Mouse (Mus musculus) right cerebral cortex, postnatal 10 days (tissue): ENCODE data around the gene Smarcd2.

Source experiments
- DNase-seq, 2 experiments: peaks; one replicate each; pipeline ENCODE4 v3.0.0; 2021; ENCODE audit warnings: low spot score in 2 of 2

Smarcd2 gene

GRCm38 (mm10) chr11:106272644-106273310, at the start of gene Smarcd2:
TSS of gene Smarcd2 (minus strand) at chr11:106272972.
- peak; percentile 100 for DNase-seq

GRCm38 (mm10) chr11:106318406-106319366, 45.9 kb upstream of the Smarcd2 start:
- DNase-seq, result no peak

DNA sequence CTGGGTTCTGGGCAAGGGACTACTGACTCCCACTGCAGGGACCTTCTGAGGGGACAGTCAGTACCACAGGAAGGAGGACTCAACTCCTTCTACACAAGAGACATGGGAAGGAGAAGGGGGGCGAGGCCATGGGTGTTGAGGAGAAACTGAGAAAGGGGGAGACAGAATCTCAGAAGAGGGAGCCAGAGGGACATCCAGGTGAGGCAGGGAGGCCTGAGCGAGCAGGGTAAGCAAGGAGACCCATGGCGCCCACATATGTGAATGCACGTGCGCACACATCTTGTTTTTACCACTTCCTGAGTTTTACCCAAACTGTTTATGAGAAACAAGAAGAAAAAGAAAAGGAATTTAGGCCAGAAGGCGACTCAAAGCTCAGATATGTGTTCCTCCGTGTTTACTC, 45.0 kb upstream of the Smarcd2 start:
- DNase-seq, result no peak

DNA sequence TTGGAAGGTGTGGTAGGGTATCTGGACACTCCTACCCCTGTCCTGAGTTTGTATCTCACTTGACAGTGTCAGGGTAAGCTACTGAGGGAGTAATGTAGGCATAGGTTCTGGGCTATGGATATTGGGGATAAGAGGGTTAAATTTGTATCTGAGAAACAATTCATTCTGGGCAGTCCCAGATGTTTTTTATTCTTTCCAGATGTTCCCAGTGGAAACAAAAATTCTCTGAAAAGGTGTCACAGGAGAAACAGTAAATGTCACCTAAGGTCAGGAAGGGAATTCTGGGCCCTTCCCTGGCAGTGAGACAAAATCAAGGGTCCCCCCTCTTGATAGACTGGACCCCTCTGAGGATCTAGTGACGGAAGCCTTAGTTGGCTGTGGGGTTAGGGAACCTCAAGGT, 43.6 kb upstream of the Smarcd2 start:
- DNase-seq, result no peak

GRCm38 (mm10) chr11:106314333-106314812, 41.6 kb upstream of the Smarcd2 start, which contains the start of gene Cd79b:
TSS of gene Cd79b (minus strand) at chr11:106314762.
- no peak for DNase-seq

DNA sequence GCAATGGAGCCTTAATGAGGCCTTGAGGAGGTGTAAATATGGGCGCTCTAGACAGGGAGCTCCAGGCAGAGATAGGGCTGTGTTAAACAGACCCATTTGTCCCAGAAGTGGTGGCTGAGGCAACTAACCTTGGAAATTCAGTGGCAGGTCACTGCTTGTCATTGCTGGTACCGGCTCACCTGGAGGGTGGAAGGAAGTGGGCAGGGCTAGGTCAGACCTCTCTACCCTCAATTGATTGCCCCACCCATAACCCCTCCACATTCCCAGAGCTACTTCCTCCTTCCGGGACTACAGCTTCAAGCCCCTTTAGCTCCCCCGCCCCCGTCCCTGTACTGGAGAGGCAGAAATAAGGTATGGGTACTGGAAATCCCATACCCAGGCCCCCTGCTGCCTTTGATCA, 40.8 kb upstream of the Smarcd2 start:
- DNase-seq, result no peak

DNA sequence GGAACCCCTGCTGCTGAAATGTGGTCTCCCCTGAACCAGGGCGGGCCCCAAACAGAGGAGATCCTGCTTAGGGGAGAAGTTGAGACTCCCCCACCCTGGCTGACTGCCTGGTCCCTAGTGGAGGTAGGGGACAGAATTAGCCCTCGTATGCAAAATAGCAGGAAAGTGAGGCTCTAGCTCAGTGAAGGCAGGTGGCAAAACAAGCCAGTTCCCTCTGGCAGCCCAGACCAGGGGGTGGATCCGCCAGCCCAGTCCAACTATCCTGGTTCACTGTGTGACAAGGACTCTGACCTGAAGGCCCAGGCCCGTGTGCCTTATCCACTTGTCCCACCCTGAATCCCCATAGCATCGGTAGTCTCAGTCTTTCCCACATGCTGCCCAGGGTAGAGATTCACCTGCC, 37.4 kb upstream of the Smarcd2 start:
- no peak for DNase-seq

DNA sequence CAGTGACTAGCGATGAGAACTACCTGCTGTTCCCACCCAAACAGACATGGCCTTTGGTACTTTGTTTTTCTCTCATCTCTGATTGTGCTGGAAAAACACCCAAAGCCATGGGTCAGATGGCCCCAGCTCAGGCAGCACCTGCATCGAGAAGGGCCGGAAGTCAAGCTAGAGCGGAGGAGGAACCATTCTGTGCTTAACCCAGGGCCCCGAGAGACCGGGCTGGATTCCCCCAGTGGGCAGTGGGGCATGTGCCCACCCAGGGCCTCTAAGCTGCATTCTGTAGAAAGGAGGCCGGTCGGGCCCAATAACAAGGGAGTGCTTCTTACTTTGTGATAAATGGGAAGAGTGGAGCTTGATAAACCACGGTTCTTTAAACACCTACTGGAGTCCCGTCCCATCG, 35.4 kb upstream of the Smarcd2 start:
- DNase-seq, result no peak

DNA sequence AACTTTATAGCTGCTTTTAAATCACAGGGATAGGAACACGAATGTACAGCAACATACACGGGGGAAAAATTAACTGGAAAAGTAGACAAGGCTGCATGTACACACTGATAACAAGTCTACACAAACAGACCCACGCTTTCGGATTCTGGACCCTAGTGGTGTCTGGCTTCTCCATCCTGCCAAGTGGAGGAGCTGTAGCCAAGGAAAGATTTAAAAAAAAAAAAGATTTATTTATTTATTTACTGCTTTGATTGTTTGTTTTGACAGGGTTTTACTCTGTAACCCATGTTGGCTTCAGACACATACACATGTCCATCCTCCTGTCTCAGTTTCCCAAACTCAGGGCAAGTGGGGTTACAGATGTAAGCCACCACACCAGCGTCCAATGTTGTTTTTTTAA, 34.7 kb upstream of the Smarcd2 start:
- no peak for DNase-seq

- DNase-seq, result no peak
Measured at GRCm38 (mm10) chr11:106306758-106307157, 34.0 kb upstream of the Smarcd2 start.

GRCm38 (mm10) chr11:106306065-106306385, 33.3 kb upstream of the Smarcd2 start:
- DNase-seq, result no peak

DNA sequence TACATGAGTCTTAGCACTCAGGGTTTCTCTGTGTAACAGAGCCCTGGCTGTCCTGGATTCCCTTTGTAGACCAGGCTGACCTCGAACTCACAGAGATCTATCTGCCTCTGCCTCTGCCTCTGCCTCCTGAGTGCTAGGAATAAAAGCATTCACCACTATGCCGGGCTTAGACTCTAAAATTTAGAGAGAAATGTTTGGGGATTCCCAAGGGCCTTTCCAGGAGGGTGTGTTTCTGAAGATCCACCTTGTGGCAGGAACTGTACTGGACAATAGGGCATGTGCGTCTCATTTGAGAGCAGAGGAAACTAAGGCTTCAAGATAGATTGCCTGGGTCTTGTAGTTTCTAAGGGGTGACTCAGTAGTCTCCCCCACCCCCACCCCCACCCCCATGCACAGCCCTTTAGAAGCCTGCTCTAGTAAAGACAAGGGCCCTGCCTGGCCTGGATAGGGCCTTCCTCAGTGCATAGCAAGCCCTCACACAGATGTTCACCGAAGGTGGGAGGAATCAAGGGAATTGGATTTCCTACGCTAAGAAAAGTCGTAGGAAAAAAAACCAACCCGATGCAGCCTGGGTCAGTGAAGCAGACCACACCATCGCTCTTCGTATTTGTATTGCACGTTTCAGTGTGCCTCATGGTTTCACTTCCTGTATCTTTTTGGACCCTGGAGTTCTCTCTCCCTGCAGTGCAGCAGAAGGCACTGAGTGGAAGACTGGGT, 32.7 kb upstream of the Smarcd2 start:
- DNase-seq, result no peak

DNA sequence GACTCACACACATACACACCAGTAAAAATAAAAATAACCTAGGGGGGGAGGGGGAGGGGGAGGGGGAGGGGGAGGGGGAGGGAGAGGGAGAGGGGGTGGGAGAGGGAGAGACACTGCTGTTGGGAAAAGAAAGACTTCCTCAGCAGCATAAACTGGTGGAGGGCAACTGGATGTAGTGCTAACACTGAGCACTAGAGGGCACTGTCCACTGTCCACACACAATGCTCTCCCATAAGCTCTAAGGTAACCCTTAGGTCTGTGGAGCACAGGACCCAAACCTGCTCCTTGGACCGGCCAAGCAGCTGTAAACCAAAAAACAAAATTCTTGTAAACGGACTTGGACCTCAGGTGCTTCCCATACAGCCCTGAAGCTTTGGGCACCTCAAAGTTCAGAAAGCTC, 29.9 kb upstream of the Smarcd2 start:
- no peak for DNase-seq

DNA sequence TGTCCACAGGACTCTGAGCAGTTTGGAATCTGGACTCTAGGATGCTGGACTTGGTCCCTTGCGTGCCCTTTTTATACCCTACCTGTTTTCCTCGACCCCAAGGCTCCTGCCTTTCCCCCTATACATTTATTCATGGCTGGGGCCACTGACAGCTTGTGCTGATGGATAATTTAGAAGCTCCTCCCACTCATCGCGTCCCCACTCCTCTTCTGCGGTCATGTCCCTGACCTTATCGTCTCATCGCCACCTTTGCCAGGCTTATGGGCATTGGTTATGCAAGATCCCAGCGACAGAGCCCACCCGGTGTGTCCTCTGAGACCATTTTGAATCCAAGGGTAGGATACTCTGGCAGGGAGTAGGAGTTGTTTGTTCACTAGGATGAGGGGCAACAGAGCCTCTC, 29.0 kb upstream of the Smarcd2 start, which contains the start of gene Gh:
TSS of gene Gh (minus strand) at position 101 of the 400 bp plus-strand sequence.
- DNase-seq, result no peak

DNA sequence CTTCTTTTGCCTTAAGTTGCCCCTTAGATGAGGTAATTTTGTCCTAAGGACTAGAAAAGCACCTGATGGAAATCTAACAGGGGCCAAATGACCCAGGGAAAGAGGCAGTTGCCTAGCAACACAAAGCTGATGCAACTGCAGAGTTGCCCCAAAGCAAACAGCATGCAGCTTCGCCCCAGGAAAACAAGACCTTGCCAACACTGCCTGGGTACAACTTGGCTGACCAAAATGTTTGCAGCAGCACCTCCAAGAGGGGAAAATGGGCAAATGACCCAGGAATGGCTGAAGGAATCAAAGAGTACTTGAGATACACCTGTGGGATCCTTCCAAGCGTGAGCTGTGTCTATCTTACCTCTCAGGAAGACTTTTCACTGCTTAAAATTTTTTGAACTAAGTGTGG, 19.1 kb upstream of the Smarcd2 start:
- no peak for DNase-seq

DNA sequence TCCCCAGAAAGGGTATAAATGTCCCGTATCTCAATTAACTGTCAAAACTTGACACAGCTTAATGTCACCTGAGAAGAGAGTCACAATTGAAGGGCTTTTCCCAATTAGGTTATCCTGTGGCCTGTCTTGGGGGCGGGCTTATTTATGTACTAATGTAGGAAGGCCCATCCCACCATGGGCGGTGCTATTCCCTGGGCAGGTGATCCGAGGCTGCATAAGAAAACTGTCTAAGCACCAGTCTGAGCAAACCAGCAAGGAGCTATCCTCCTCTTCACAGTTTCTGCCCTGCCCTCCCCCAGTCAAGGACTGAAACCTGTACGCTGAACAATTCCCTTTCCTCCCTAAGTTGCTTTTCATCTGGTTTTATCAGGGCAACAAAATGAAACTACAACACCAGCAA, 17.6 kb upstream of the Smarcd2 start:
- DNase-seq, result no peak

GRCm38 (mm10) chr11:106289369-106289768, 16.6 kb upstream of the Smarcd2 start:
- no peak for DNase-seq

DNA sequence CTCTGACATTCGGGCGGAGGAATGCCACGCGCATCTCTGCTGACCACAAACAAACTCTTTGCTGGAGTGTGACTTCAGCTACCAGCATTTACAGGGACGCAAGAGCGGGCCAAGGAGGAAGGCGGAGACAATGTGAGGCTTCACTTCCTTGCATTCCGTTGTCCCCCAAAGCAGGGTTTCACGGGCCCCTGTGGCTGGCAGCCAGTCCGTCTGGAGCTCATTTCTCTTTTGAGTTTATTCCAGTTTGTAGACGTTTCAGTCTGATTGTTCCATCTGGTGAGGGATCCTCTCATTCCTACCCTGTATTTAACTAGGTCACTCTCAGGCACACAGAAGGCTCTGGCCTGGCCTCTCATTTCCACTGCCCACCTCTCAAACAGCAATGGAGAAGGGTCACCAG, 14.2 kb upstream of the Smarcd2 start:
- DNase-seq, result peak in 1 of 2 experiments; percentile 53

- peak in 1 of 2 experiments; percentile 19 for DNase-seq
Measured at GRCm38 (mm10) chr11:106286206-106286605, 13.4 kb upstream of the Smarcd2 start.

DNA sequence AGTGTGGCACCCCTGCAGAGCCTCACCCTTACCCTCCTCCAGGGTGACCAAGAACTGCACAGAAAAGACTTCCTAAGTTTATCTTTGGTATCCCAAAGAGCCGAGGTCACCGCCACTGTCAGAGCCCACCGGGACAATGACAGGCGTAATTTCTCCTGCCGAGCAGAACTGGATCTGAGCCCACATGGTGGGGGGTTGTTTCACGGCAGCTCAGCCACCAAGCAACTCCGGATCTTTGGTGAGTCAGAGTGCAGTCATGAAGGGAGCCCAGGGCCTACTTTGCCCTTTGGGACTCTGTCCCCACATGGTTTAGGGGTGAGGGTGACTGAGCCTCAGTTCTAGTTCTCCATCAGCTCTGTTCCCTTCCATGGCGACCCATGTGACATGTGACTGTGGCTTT, 11.4 kb upstream of the Smarcd2 start:
- DNase-seq, result no peak

GRCm38 (mm10) chr11:106283371-106283770, 10.6 kb upstream of the Smarcd2 start:
- DNase-seq, result no peak

GRCm38 (mm10) chr11:106282452-106282851, 9.7 kb upstream of the Smarcd2 start:
- DNase-seq, result no peak
